Mouse (Mus musculus): ENCODE measurements around the gene Ccr2. TPM values are rescaled to one million over a fixed set of nuclear protein-coding genes. Genes with fewer than 3 reads are reported as not detected.

Ccr2 gene
- total and polyA plus RNA-seq, 2 experiments from 2014 or later, result 0.07 to 0.10 TPM

DNA sequence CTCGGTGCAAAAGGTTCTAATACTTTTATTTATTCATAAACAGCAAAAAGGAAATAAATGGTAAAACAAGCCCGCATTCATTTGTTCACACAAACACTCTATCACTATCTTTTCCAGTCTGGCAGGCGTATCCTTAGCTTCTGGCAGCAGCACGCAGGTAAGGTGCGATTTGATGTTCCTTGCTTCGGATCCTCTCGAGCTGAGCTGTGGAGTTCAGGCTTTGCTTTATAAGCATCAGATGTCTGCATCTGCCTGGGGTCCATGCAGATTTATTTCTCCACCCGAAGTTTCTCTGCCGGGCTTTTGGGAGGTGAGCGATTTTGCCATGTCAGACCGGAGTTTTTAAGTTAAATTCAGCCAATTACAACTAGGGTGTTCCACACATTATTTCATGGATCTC is 35.9 kb downstream of the Ccr2 start:
- Histone ChIP-seq H3K9ac (no peak overlapping the region), H3K27ac (ENCODE audit: low read depth, low read length) (no peak overlapping the region), H3K4me2 (ENCODE audit: low read depth) (no peak overlapping the region), H3K4me3 (ENCODE audit: low read depth, low read length) (no peak overlapping the region), H3K4me1 (ENCODE audit: insufficient read depth) (no peaks in the 10 kb centered on the region), H3K9me3 (ENCODE audit: low read length) (no peaks in the 10 kb centered on the region), H3K27me3 (ENCODE audit: insufficient read depth, low read length) (no peaks in the 10 kb centered on the region), H3K36me3 (ENCODE audit: insufficient read depth) (no peaks in the 10 kb centered on the region)
- no peak for TF ChIP-seq CTCF (IDR thresholded peaks at IDR 0.05; ENCODE audit: low read depth)
- 83% methylated on average over 11 of the region's 11 CpGs for WGBS
- DNase-seq (no peak), ATAC-seq (no peak)

DNA sequence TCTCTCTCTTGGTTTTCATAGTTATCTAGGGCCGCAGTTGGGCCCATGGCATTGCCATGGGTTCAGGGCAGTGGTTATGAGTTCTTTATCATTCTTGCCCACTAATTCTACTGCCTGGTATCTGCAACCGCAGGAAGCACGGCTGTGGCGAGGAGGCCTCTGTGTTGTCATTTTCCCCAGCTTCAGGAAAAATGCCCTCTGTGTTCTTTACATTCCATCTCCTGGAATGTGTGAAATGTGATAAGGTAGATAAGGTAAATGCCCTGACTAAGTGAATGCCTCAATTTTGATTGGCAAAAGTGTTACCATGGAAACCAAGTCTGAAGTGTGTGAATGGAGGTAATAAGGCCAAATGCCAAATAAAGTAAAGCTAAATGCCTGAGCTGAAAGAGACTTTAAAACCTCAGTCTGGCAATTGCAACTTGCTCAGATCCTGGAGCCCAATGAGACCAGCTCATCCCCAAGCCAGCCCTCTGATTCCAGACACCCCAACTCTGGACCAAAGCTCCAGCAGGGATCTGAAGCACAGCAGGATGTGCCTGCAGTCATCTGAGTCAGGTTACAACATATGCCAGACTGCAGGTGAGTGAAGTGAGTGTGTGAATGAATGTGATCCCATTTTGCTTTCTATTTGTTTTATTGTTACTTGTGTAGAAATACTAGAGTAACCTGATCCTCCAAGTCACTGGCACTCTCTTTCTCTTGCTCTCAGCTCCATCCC is 36.5 kb downstream of the Ccr2 start:
- Histone ChIP-seq H3K36me3 (ENCODE audit: insufficient read depth) (no peaks in the 10 kb centered on the region), H3K4me3 (ENCODE audit: low read depth, low read length) (no peak overlapping the region), H3K27me3 (ENCODE audit: insufficient read depth, low read length) (no peaks in the 10 kb centered on the region), H3K4me1 (ENCODE audit: insufficient read depth) (no peaks in the 10 kb centered on the region), H3K9me3 (ENCODE audit: low read length) (no peaks in the 10 kb centered on the region), H3K4me2 (ENCODE audit: low read depth) (no peak overlapping the region), H3K9ac (no peak overlapping the region), H3K27ac (ENCODE audit: low read depth, low read length) (no peak overlapping the region)
- ATAC-seq (no peak), DNase-seq (no peak)
- TF ChIP-seq CTCF (IDR thresholded peaks at IDR 0.05; ENCODE audit: low read depth), result no peak
- 49% methylated on average over 4 of the region's 4 CpGs for WGBS

DNA sequence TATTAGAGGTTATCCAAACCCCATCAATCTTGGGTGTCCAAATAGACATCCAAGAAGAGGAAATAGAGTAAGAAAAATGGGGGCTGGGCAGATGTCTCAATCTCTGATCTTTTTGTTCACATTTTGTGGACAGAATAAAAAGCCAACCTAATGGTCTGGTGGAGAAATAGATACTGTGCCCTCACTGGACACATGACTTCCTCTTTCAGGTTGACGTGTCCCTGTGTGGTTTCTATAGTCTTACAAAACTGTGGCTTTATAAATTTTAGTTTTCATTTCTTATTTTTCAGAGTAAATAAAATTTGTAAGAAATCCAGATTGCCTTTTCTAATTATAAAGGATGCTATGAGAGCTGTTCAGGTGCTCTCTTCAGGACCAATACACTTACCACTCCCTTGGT is 41.9 kb downstream of the Ccr2 start:
- Histone ChIP-seq H3K27me3 (ENCODE audit: insufficient read depth, low read length) (no peaks in the 10 kb centered on the region), H3K36me3 (ENCODE audit: insufficient read depth) (no peaks in the 10 kb centered on the region), H3K4me1 (ENCODE audit: insufficient read depth) (no peaks in the 10 kb centered on the region), H3K9ac (no peak overlapping the region), H3K4me2 (ENCODE audit: low read depth) (no peak overlapping the region), H3K27ac (ENCODE audit: low read depth, low read length) (no peak overlapping the region), H3K4me3 (ENCODE audit: low read depth, low read length) (no peak overlapping the region), H3K9me3 (ENCODE audit: low read length) (no peaks in the 10 kb centered on the region)
- no peak for DNase-seq
- ATAC-seq, result no peak
- no peak for TF ChIP-seq CTCF (IDR thresholded peaks at IDR 0.05; ENCODE audit: low read depth)
- WGBS, result 91% methylated on average over 1 of the region's 1 CpGs

DNA sequence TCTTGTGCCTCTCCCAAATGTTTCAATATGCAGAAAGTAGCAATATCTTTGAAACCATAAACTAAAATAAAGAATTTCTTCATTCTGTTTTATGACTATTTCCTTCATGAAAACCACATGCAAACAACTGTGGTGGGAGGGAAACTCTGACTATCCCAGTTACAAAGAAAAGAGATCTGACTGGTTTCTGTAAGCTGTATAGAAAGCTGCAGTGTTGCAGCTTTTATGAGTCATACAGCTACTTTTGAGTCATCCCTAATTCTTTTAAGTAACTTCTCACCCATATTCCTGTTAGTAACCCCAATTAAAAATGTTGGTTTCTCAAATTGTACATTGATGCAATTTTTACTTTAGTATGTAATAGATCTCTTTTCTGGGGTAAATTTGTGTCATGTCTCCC is 44.6 kb downstream of the Ccr2 start:
- no peaks in the 10 kb centered on the region for H3K36me3 ChIP-seq (ENCODE audit: insufficient read depth)
- H3K4me2 ChIP-seq (ENCODE audit: low read depth), result no peak overlapping the region
- ATAC-seq (no peak), DNase-seq (no peak)
- no peak overlapping the region for H3K27ac ChIP-seq (ENCODE audit: low read depth, low read length)
- H3K27me3 ChIP-seq (ENCODE audit: insufficient read depth, low read length), result no peaks in the 10 kb centered on the region
- H3K4me1 ChIP-seq (ENCODE audit: insufficient read depth), result no peaks in the 10 kb centered on the region
- no peak overlapping the region for H3K9ac ChIP-seq
- no peak overlapping the region for H3K4me3 ChIP-seq (ENCODE audit: low read depth, low read length)
- H3K9me3 ChIP-seq (ENCODE audit: low read length), result no peaks in the 10 kb centered on the region
- TF ChIP-seq CTCF (IDR thresholded peaks at IDR 0.05; ENCODE audit: low read depth), result no peak

Other genes with a start within 250 kb of the Ccr2 start
- not detected in 2 replicates for gene Xcr1, start 239.9 kb upstream of the Ccr2 start, total RNA-seq (2014; rRNA removed)
- 0.06 and 0.14 TPM in 2 replicates for gene Xcr1, start 239.9 kb upstream of the Ccr2 start, polyA plus RNA-seq (2015; fragmentation: Nextera tagmentation; extraction: Ambion mirVana)
- gene Ccr1, start 133.3 kb upstream of the Ccr2 start, total RNA-seq (2014; rRNA removed), result 0.38 and 1.1 TPM in 2 replicates
- 0.76 and 0.77 TPM in 2 replicates for gene Ccr1, start 133.3 kb upstream of the Ccr2 start, polyA plus RNA-seq (2015; fragmentation: Nextera tagmentation; extraction: Ambion mirVana)
- not detected in 2 replicates for gene Ccr1l1, start 123.5 kb upstream of the Ccr2 start, total RNA-seq (2014; rRNA removed)
- not detected in 2 replicates for gene Ccr1l1, start 123.5 kb upstream of the Ccr2 start, polyA plus RNA-seq (2015; fragmentation: Nextera tagmentation; extraction: Ambion mirVana)
- 0.05 TPM in 1 of 2 replicates, not detected in the other for gene Ccr3, start 80.0 kb upstream of the Ccr2 start, total RNA-seq (2014; rRNA removed)
- gene Ccr3, start 80.0 kb upstream of the Ccr2 start, polyA plus RNA-seq (2015; fragmentation: Nextera tagmentation; extraction: Ambion mirVana), result not detected in 2 replicates
- gene Ccr5, start 19.6 kb downstream of the Ccr2 start, total RNA-seq (2014; rRNA removed), result 0.23 and 4.1 TPM in 2 replicates
- 0.30 and 1.2 TPM in 2 replicates for gene Ccr5, start 19.6 kb downstream of the Ccr2 start, polyA plus RNA-seq (2015; fragmentation: Nextera tagmentation; extraction: Ambion mirVana)
- gene 2010315B03Rik, start 210.7 kb downstream of the Ccr2 start, total RNA-seq (2014; rRNA removed), result 12.9 and 19.8 TPM in 2 replicates
- gene 2010315B03Rik, start 210.7 kb downstream of the Ccr2 start, polyA plus RNA-seq (2015; fragmentation: Nextera tagmentation; extraction: Ambion mirVana), result 7.7 and 12.0 TPM in 2 replicates

Measured in forebrain, postnatal 0 days (tissue).